Mouse (Mus musculus) megakaryocyte progenitor cell, adult 5-6 weeks (primary cell): ENCODE measurements at regions not wholly inside any gene's neighbourhood (a gene's known extent, or its start where the extent isn't known, plus 50 kb on each side); places are given as distances from the start of the nearest gene placed in this dataset.

ENCODE experiments used
- ATAC-seq: replicated peaks from 2 replicates; pipeline ENCODE4 v1.8.0; 2016; ENCODE audit warnings: mild to moderate bottlenecking, moderate TSS enrichment, inconsistent platforms; ENCODE audit not compliant: poor library complexity

GRCm38 (mm10) chr9:93083114-93083513 lies 541.1 kb downstream of the Plod2 start:
- no peak for ATAC-seq

GRCm38 (mm10) chr9:93098008-93098581 lies 556.1 kb downstream of the Plod2 start:
- ATAC-seq, result no peak

GRCm38 (mm10) chr9:93130561-93130960 lies 588.5 kb downstream of the Plod2 start:
- ATAC-seq, result no peak

- ATAC-seq, result no peak
Observed at GRCm38 (mm10) chr9:93131620-93132200, 589.7 kb downstream of the Plod2 start.

- ATAC-seq, result no peak
Observed at GRCm38 (mm10) chr9:93136349-93136748, 594.3 kb downstream of the Plod2 start.

GRCm38 (mm10) chr9:93170071-93170470 lies 628.0 kb downstream of the Plod2 start:
- no peak for ATAC-seq

GRCm38 (mm10) chr9:93186638-93187037 lies 644.6 kb downstream of the Plod2 start:
- no peak for ATAC-seq

- no peak for ATAC-seq
Observed at GRCm38 (mm10) chr9:93232562-93232961, 690.5 kb downstream of the Plod2 start.

- ATAC-seq, result no peak
Observed at GRCm38 (mm10) chr9:93252146-93252545, 710.1 kb downstream of the Plod2 start.

GRCm38 (mm10) chr9:93297332-93297731 lies 755.3 kb downstream of the Plod2 start:
- ATAC-seq, result no peak

GRCm38 (mm10) chr9:93306753-93307152 lies 764.7 kb downstream of the Plod2 start:
- ATAC-seq, result no peak

- ATAC-seq, result no peak
Observed at GRCm38 (mm10) chr9:93328997-93329682, 787.1 kb downstream of the Plod2 start.
